Mouse (Mus musculus): ENCODE measurements around the gene Aars2. TPM values are rescaled to one million over a fixed set of nuclear protein-coding genes. Genes with fewer than 3 reads are reported as not detected.

Gene Aars2
- polyA plus RNA-seq (2014; fragmentation: Illumina TruSeq; extraction: RNeasy Lipid Tissue Mini Kit (QIAGEN cat#74804); ENCODE audit: low replicate concordance): not detected

GRCm38 (mm10) chr17:45506700-45507189, at the start of gene Aars2:
Aars2 (plus strand) TSS chr17:45506841.

GRCm38 (mm10) chr17:45474669-45475465, 31.8 kb upstream of the Aars2 start, which contains the start of gene Spats1:
Spats1 (minus strand) TSS chr17:45475415.

GRCm38 (mm10) chr17:45523263-45523662, 16.6 kb downstream of the Aars2 start, which contains the start of gene Tcte1:
Tcte1 (plus strand) TSS chr17:45523434.

GRCm38 (mm10) chr17:45549617-45550181, 43.1 kb downstream of the Aars2 start, which contains the start of gene Tmem151b:
Tmem151b (minus strand) TSS chr17:45549677.

DNA sequence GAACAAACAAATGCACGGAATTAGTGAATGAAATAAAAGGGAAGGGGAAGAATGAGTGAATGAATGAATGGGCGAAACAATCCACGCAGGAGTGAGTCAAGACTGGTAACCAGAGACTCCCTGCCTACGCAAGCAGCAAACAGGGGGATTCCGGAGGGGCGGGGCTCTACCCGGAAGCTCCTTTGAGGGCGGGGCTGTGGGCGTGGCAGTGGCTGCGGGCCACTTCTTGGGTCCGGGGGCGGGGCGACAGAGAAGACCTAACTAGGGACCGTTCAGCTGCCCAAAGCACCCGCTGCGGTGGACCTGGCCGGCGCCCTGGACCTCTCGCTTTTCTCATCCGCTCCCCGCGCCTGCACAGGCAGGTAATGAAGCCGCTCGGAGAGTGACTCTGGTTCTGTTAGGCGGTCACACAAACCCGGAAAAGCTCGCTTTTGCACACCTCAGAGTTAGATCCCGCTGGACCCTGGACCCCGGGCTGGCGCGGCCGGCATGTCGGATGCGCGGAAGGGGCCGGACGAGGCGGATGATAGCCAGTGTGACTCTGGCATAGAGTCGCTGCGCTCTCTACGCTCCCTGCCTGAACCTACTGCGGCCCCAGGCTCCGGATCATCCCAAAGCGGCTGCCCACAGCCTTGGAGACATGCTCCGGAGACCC, 48.9 kb downstream of the Aars2 start, which contains the start of gene Nfkbie:
Gene Nfkbie (plus strand): TSS at position 252 of the 655 bp plus-strand sequence.

GRCm38 (mm10) chr17:45563655-45564530, 57.3 kb downstream of the Aars2 start, which contains the start of gene Slc35b2:
Slc35b2 (plus strand) TSS chr17:45563874.

Other genes starting within 250 kb of the Aars2 start
- 54.4 TPM for gene Cdc5l, start 73.1 kb upstream of the Aars2 start, polyA plus RNA-seq (2014; fragmentation: Illumina TruSeq; extraction: RNeasy Lipid Tissue Mini Kit (QIAGEN cat#74804); ENCODE audit: low replicate concordance)
- not detected for gene Spats1, start 31.4 kb upstream of the Aars2 start, polyA plus RNA-seq (2014; fragmentation: Illumina TruSeq; extraction: RNeasy Lipid Tissue Mini Kit (QIAGEN cat#74804); ENCODE audit: low replicate concordance)
- not detected for gene Tcte1, start 16.6 kb downstream of the Aars2 start, polyA plus RNA-seq (2014; fragmentation: Illumina TruSeq; extraction: RNeasy Lipid Tissue Mini Kit (QIAGEN cat#74804); ENCODE audit: low replicate concordance)
- gene Tmem151b, start 42.8 kb downstream of the Aars2 start, polyA plus RNA-seq (2014; fragmentation: Illumina TruSeq; extraction: RNeasy Lipid Tissue Mini Kit (QIAGEN cat#74804); ENCODE audit: low replicate concordance): not detected
- 1.1 TPM for gene Nfkbie, start 48.9 kb downstream of the Aars2 start, polyA plus RNA-seq (2014; fragmentation: Illumina TruSeq; extraction: RNeasy Lipid Tissue Mini Kit (QIAGEN cat#74804); ENCODE audit: low replicate concordance)
- gene Slc35b2, start 57.0 kb downstream of the Aars2 start, polyA plus RNA-seq (2014; fragmentation: Illumina TruSeq; extraction: RNeasy Lipid Tissue Mini Kit (QIAGEN cat#74804); ENCODE audit: low replicate concordance): 1.3 TPM
- gene Hsp90ab1, start 66.4 kb downstream of the Aars2 start, polyA plus RNA-seq (2014; fragmentation: Illumina TruSeq; extraction: RNeasy Lipid Tissue Mini Kit (QIAGEN cat#74804); ENCODE audit: low replicate concordance): 585 TPM
- gene Slc29a1, start 92.8 kb downstream of the Aars2 start, polyA plus RNA-seq (2014; fragmentation: Illumina TruSeq; extraction: RNeasy Lipid Tissue Mini Kit (QIAGEN cat#74804); ENCODE audit: low replicate concordance): 0.82 TPM
- not detected for gene Mymx, start 95.3 kb downstream of the Aars2 start, polyA plus RNA-seq (2014; fragmentation: Illumina TruSeq; extraction: RNeasy Lipid Tissue Mini Kit (QIAGEN cat#74804); ENCODE audit: low replicate concordance)
- 0.63 TPM for gene Capn11, start 152.5 kb downstream of the Aars2 start, polyA plus RNA-seq (2014; fragmentation: Illumina TruSeq; extraction: RNeasy Lipid Tissue Mini Kit (QIAGEN cat#74804); ENCODE audit: low replicate concordance)
- not detected for gene Mrpl14, start 179.5 kb downstream of the Aars2 start, polyA plus RNA-seq (2014; fragmentation: Illumina TruSeq; extraction: RNeasy Lipid Tissue Mini Kit (QIAGEN cat#74804); ENCODE audit: low replicate concordance)
- 2.9 TPM for gene Tmem63b, start 180.1 kb downstream of the Aars2 start, polyA plus RNA-seq (2014; fragmentation: Illumina TruSeq; extraction: RNeasy Lipid Tissue Mini Kit (QIAGEN cat#74804); ENCODE audit: low replicate concordance)
- not detected for gene 1600014C23Rik, start 227.0 kb downstream of the Aars2 start, polyA plus RNA-seq (2014; fragmentation: Illumina TruSeq; extraction: RNeasy Lipid Tissue Mini Kit (QIAGEN cat#74804); ENCODE audit: low replicate concordance)